Mouse (Mus musculus) megakaryocyte, embryonic 14.5 days (primary cell): ENCODE measurements around the gene Fbxl17. TPM values are rescaled to one million over a fixed set of nuclear protein-coding genes. Genes with fewer than 3 reads are reported as not detected.

Experiments
- H3K27me3 ChIP-seq: replicated peaks from 2 replicates; pipeline ENCODE3; 2012; ENCODE audit warnings: inconsistent platforms
- H3K36me3 ChIP-seq: replicated peaks from 2 replicates; pipeline ENCODE3; 2012; ENCODE audit warnings: low read length, inconsistent platforms, mixed read lengths
- H3K4me1 ChIP-seq: 2 replicates; pipeline ENCODE4 v1.6.1; 2012; ENCODE audit warnings: inconsistent platforms
- H3K4me3 ChIP-seq: replicated peaks from 2 replicates; pipeline ENCODE3; 2012; ENCODE audit warnings: moderate library complexity, mild to moderate bottlenecking, inconsistent platforms
- H3K9me3 ChIP-seq: 2 replicates; pipeline ENCODE4 v1.6.1; 2012; ENCODE audit warnings: inconsistent platforms
- FLI1 ChIP-seq: IDR thresholded peaks from 2 replicates; pipeline ENCODE4 v1.6.1; 2012; ENCODE audit warnings: low read length, inconsistent platforms, mixed read lengths
- GATA1 ChIP-seq: IDR thresholded peaks from 3 replicates; pipeline ENCODE4 v1.6.1; 2012; ENCODE audit warnings: mixed read lengths, low read length, inconsistent platforms, borderline replicate concordance
- polyA plus RNA-seq: library from polyadenylated mRNA; stranded (reverse); fragments of >175 nt; gene quantifications from 2 replicates; pipeline ENCODE4 v1.2.3, GENCODE M21; 2012; ENCODE audit warnings: low replicate concordance; ENCODE audit not compliant: insufficient read depth

Fbxl17 gene
- polyA plus RNA-seq, 1 experiment: 9.0 TPM

DNA sequence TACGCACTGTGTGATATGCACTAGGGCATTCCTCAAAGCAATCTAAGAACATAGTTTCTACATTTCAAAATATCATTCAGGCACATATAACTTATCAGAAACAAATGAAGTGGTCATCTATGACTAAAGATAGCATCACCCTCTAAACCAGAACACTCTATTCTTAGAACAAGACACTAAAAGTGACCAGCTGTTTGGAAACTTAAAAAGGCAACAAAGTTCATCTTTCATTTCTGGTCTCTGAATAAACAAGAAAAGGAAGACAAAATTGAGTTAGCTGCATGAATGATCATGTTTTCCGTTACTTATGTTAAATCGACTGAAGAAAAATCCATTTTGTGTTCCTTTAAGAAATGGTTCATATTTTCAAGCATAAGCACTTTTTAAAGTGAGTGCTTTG lies 128.8 kb downstream of the Fbxl17 start:
- TF ChIP-seq FLI1 (no peak), GATA1 (no peak)
- H3K36me3 ChIP-seq: peaks cover 11% of the 10 kb centered on the region
- H3K9me3 ChIP-seq: peaks cover 8% of the 10 kb centered on the region; the same call in 1 of the 2 replicates
- no peaks in the 10 kb centered on the region for H3K27me3 ChIP-seq
- peaks cover 14% of the 10 kb centered on the region for H3K4me1 ChIP-seq
- no peak overlapping the region for H3K4me3 ChIP-seq

DNA sequence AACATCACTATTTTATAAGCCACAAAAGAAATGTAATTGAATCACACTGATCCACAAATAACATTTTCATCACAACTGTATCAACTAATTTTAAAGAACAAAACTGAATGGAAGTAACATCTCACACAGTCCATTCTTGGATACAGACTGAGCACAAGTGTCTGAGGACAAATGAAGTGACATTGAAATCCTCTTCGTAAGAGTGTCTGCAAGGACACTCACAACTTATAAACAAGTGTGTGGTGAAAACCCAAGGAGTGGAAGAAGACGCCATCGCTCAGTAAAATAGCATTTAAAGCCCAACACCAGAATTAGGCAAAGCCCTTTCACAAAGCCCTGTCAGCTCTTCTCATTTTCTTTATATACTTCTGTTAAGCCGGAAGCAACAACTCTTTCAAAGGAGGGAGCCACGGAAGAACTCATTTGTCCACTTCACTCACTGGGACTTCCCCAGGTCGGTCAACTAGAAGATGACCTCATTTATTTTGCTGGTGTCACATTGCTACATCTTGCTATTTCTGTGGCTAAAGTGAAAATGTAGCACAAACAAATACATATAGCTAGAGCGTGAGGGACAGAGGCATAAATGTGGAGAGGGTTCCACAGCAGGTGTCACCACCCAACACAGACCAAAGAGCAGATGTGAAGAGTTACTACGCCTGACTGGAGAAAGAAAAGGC lies 130.0 kb downstream of the Fbxl17 start:
- Histone ChIP-seq H3K4me3 (no peak overlapping the region), H3K4me1 (peaks cover 10% of the 10 kb centered on the region), H3K27me3 (no peaks in the 10 kb centered on the region), H3K9me3 (peaks cover 11% of the 10 kb centered on the region), H3K36me3 (peaks cover 17% of the 10 kb centered on the region)
- no peak for TF ChIP-seq GATA1
- TF ChIP-seq FLI1: no peak

DNA sequence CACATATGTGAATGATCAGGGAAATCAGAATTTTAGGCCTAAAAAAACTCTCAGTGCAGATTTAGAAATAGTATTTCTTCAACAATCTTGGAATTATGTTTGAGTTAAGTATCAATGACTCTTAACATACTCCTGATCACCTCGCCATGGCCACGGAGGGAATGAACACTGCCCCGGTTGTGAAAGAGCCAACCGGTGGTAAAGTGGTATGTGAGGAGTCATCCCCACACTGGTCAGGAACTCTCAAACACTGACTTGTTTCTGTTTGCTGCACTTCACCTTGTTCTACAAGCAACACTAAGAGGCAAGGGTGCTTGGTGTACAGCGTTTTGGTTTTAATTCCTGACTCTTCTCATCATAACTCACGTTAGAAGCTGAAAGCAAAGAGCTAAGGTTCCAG lies 132.3 kb downstream of the Fbxl17 start:
- peaks cover 3% of the 10 kb centered on the region; the same call in 1 of the 2 replicates for H3K4me1 ChIP-seq
- peaks cover 22% of the 10 kb centered on the region for H3K9me3 ChIP-seq
- TF ChIP-seq GATA1 (no peak), FLI1 (no peak)
- H3K36me3 ChIP-seq: peaks cover 28% of the 10 kb centered on the region
- no peak overlapping the region for H3K4me3 ChIP-seq
- H3K27me3 ChIP-seq: no peaks in the 10 kb centered on the region

DNA sequence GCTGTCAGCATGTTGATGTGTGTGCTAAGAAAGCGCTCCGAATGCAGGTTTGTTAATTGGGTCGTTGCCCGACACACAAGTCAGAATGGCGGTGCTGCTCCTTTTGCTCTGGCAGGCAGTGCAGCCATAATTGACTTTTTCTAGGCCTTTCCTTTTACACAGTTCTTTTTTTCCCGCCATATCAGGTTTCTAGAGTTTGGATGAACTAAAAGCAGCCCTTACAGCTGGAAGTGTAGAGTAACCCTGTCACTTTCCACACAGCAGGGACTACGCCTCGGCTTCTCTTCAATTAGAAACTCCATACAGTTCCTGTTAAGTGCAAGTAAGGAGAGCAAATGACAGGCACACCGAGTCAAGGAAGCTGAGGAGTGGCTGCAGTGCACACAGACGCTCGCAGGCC lies 133.8 kb downstream of the Fbxl17 start:
- TF ChIP-seq GATA1 (no peak), FLI1 (no peak)
- Histone ChIP-seq H3K4me3 (no peak overlapping the region), H3K27me3 (no peaks in the 10 kb centered on the region), H3K36me3 (peaks cover 38% of the 10 kb centered on the region), H3K4me1 (peaks cover 3% of the 10 kb centered on the region), H3K9me3 (peaks cover 32% of the 10 kb centered on the region)

DNA sequence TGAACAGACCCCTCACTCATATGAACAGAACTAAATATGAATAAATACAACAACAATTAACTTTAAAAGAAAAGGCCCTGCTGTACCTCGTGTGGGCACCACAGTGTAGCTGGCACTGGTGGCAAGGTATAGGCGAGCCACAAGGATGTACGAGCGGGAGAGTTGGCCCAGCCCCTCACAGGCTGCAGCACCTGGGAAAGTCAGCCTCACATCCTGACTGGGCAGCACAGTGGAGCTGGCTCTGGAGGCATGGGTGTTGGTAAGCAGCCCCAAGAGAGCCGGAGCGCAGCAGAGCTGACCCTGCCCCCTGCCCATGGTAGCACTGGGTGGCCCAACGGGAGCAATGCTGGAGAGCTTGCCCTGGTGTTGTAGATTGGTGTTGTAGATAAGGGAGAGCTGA lies 135.2 kb downstream of the Fbxl17 start:
- no peaks in the 10 kb centered on the region; the same call in none of the 2 replicates for H3K4me1 ChIP-seq
- H3K4me3 ChIP-seq: peak overlapping the region; percentile 23
- peaks cover 42% of the 10 kb centered on the region for H3K36me3 ChIP-seq
- H3K9me3 ChIP-seq: peaks cover 32% of the 10 kb centered on the region
- TF ChIP-seq GATA1: no peak
- TF ChIP-seq FLI1: no peak
- H3K27me3 ChIP-seq: no peaks in the 10 kb centered on the region

DNA sequence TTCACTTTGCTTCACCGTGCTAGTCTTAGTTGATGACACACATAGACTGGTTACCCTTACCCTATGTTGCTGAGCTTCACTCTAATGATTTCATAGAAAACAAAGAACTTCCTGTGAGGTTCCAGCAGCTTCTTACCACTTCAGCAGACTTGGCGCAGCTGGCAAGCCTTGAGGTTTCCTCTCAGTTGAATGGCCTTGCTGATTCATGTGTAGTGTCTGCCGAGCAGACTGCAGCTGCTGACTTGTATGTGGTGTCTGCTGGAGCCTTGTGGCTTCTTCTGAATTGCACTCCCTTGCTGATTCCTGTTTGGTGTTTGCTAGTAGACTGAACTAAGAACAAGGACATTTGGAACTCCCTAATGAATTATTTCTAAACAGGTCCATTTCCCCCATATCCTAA lies 137.6 kb downstream of the Fbxl17 start:
- Histone ChIP-seq H3K4me3 (no peak overlapping the region), H3K9me3 (peaks cover 24% of the 10 kb centered on the region), H3K4me1 (peaks cover 13% of the 10 kb centered on the region), H3K27me3 (no peaks in the 10 kb centered on the region), H3K36me3 (peaks cover 43% of the 10 kb centered on the region)
- TF ChIP-seq GATA1: no peak
- TF ChIP-seq FLI1: no peak

DNA sequence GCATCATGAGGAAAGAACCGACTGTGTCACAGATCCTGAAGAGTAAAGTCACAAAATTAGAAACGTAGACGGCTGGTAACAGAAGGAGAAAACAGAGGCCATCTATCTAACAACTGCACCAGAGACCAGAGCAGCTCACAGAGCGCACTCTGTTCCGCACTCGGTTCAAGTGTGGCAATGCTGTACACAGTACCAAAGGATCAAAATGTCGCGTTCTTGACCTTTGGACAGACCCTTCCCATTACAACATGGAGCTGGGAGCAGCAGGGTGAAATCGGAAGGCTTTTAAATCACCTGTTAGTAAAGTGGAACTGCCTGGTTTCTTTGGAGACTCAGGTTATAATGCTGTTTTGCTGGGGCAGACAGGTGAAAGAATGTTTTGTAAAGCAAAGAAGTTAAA lies 138.1 kb downstream of the Fbxl17 start:
- peaks cover 24% of the 10 kb centered on the region for H3K9me3 ChIP-seq
- H3K4me3 ChIP-seq: no peak overlapping the region
- H3K4me1 ChIP-seq: peaks cover 13% of the 10 kb centered on the region
- no peaks in the 10 kb centered on the region for H3K27me3 ChIP-seq
- no peak for TF ChIP-seq FLI1
- no peak for TF ChIP-seq GATA1
- H3K36me3 ChIP-seq: peaks cover 43% of the 10 kb centered on the region

DNA sequence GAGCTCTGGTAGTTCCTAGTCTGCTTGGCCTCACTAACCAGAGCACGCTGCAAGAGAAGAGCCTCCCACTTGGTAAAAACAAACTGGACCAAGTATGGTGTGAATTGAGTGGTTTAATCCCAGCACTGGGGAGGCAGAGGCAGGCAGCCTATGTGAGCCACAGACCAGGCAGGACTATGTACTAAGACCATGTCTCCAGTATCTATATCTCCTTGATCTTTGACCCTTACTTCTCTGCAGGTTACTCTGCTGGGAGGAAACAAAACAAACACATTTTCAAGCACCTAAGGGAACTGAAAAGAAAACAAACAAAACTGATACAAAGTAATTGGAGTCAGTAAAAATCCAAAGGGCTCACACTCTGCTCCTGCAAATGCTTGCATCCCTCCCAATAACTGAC lies 141.0 kb downstream of the Fbxl17 start:
- no peak overlapping the region for H3K4me3 ChIP-seq
- TF ChIP-seq FLI1 (no peak), GATA1 (no peak)
- H3K27me3 ChIP-seq: no peaks in the 10 kb centered on the region
- peaks cover 17% of the 10 kb centered on the region for H3K9me3 ChIP-seq
- H3K4me1 ChIP-seq: peaks cover 19% of the 10 kb centered on the region
- peaks cover 42% of the 10 kb centered on the region for H3K36me3 ChIP-seq

DNA sequence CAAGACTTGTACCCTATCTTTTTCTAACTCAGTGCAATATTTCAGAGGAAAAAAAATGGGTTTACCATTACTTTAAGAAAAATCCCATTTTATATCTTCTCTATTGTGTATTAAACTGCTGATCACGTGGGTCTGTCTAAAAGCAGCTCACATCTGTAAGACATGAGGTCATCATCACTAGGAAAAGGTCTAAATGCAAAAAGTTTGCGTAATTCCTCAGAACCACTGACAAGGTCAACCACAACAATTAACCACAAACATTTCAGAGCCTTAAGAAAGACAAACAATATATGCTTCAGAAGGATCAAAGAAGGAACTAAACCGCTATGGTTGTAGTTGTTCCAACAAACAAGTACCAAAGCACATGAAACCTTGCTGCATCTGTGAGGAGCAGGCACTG lies 143.6 kb downstream of the Fbxl17 start:
- Histone ChIP-seq H3K36me3 (peaks cover 26% of the 10 kb centered on the region), H3K9me3 (no peaks in the 10 kb centered on the region), H3K27me3 (no peaks in the 10 kb centered on the region), H3K4me3 (no peak overlapping the region), H3K4me1 (peaks cover 19% of the 10 kb centered on the region)
- TF ChIP-seq FLI1: no peak
- no peak for TF ChIP-seq GATA1

DNA sequence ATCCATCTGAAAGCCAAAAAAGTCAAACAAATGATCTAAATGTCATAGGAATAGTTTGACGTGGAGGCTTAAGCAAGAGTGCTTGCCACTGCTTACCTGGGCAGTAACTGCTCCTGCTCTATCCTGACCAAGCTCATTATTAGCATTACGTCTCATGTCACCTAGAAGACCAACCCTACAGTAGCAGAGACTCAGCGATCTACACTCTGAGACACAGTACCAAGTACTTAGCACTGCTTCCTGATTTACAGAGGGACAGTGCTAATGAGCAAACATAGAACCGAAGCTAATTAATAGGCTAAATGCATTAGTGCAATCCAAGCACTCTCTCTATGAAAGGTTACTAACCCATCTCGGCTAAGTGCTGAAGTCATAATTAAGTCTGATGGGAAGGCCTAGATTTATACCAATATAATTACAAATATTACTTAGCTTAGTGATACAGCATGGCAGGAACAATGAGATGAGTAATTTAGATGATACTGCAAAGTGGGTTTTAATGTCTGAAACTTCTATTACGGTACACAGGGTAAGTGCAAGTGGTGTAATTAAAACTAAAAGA lies 147.1 kb downstream of the Fbxl17 start:
- H3K9me3 ChIP-seq: peaks cover 4% of the 10 kb centered on the region
- no peaks in the 10 kb centered on the region for H3K27me3 ChIP-seq
- no peak for TF ChIP-seq GATA1
- no peak for TF ChIP-seq FLI1
- H3K36me3 ChIP-seq: peaks cover 25% of the 10 kb centered on the region
- H3K4me1 ChIP-seq: peaks cover 6% of the 10 kb centered on the region; the same call in 1 of the 2 replicates
- H3K4me3 ChIP-seq: no peak overlapping the region
